Mouse (Mus musculus): ENCODE data around the gene Cd55b.
"Not testable (repeated sequence)": the region's sequence is repeated elsewhere in the genome, so short reads cannot be mapped to it uniquely, and the experiment has no call there.

Gene Cd55b

GRCm38 (mm10) chr1:130422664-130423111, at the start of gene Cd55b:
Gene Cd55b, minus strand, starts transcription at chr1:130423009.
- DNase-seq, result peak; percentile 86 to 87

GRCm38 (mm10) chr1:130470074-130470473, 47.3 kb upstream of the Cd55b start:
- no peak for DNase-seq

- DNase-seq, result no peak
Measured at GRCm38 (mm10) chr1:130467453-130467852, 44.6 kb upstream of the Cd55b start.

DNA sequence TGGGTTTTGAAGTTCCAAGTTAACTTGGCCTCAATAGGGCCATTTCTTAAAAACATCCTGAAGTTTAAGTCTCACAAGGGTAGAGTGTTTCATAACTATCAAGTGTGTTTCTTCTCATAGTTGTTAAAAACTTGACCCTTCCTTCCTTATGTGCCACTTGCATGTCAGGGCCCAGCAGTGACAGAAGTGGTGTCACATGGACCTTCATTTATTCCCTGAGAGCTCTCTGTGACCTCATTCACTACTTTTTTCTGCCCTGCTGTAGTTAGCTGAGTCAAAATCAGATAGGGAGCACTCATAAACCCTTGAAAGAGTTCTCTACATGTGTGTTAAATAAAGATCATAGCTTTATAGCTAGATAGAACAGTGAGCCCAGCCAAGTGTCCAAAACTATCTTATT, 41.4 kb upstream of the Cd55b start:
- no peak for DNase-seq

- DNase-seq, result peak; percentile 52 to 56
Measured at GRCm38 (mm10) chr1:130462867-130463266, 40.1 kb upstream of the Cd55b start.

DNA sequence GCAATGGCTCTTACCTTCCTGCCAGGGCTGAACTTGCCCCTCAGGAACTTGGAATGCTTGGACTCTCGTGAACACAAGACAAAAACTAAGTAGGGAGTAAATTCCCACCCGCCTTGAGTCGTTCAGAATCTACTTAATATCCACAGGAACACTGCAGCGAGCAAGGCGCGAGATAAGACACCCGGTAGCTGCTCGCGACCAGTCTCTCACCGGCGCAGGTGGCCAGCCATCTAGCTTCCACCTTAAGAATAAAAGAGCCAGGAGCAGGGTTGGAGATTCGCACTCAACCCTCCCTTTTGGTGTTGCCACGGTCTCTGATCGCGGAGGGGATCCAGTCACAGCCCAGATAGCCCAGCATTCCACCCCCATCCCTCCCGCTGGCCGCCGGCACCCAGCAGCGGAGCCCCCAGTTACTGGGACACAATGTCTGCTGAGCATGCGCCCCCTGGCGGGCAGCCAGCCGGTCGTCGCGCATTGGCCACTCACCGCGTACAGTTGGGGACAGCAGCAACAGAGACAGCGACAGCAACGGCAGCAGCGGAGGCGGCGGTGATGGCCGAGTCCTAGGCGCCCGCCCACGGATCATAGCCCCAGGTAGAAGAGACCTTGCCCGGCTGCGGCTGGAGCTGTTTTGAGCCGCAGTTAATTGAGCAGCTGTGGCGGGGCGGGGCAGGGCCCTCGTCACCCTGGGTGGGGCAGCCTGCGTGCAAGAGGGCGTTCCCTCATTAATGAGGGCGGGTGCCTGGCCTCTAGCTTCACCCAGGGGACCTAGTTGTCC, 39.5 kb upstream of the Cd55b start, which contains the start of gene Cd55:
Gene Cd55, minus strand, starts transcription at position 661 of the 778 bp plus-strand sequence.
- peak; percentile 93 for DNase-seq

- DNase-seq, result no peak
Measured at GRCm38 (mm10) chr1:130455111-130455510, 32.3 kb upstream of the Cd55b start.

- DNase-seq, result not testable (repeated sequence)
Measured at GRCm38 (mm10) chr1:130442930-130443329, 20.1 kb upstream of the Cd55b start.

DNA sequence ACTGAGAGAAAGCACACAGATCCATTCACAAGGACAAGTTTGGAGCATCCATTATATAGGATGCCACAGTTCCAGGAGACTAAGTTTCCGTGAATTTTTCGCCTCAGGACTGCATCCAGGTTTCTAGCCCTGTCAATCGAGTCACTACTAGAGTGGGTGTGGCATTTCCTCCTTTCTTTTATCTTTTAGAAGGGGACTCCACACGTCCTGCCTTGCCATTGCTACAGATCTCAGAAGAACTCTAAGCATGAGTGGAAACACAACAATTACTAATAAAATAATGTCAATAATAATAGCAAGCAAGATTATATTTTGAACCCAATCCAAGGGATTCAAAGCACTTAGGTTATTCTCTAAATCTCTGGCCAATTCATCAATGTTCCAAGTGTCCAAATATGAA, 8.1 kb upstream of the Cd55b start:
- no peak for DNase-seq

DNA sequence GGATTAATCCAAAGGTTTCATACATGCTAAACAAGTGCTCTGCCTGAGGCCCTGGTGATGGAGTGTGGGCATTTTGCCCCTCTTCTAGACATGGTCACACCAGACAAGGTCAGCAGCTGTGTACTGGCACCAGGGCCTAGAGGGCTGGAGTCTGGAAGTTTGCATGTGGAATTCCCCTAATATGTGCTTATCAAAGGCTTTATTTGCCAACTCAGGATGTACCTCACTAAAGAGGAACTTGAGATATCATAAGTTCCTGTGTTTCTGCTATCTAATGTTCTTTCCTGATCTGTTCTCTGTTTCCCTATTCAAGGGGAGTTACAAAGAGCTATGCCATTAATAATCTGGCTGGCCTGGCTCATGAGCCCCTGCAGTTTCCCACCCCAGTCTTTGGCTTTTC, 5.9 kb upstream of the Cd55b start:
- not testable (repeated sequence) for DNase-seq

GRCm38 (mm10) chr1:130427175-130427853, 4.5 kb upstream of the Cd55b start:
- DNase-seq, result not testable (repeated sequence)

- DNase-seq, result not testable (repeated sequence)
Measured at GRCm38 (mm10) chr1:130422033-130422432, 776 bp downstream of the Cd55b start.

DNA sequence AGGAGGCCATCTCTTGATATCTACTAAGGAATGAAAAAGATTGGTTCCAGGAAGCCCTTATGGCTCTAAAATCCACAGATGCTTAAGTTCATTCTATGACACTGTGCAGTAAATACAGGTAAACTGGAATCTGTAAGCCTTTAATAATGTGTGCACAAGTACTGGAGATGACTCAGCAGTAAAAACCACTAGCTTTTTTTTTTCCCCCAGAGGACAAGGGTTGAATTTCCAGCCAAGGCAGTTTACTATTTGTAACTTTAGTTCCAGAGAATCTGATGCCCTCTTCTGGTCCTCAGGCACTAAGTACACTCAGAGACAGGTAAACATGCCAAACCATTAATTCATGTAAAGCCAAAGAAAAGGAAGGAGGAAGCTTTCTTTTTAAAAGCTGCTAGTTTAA, 25.7 kb downstream of the Cd55b start:
- not testable (repeated sequence) for DNase-seq

DNA sequence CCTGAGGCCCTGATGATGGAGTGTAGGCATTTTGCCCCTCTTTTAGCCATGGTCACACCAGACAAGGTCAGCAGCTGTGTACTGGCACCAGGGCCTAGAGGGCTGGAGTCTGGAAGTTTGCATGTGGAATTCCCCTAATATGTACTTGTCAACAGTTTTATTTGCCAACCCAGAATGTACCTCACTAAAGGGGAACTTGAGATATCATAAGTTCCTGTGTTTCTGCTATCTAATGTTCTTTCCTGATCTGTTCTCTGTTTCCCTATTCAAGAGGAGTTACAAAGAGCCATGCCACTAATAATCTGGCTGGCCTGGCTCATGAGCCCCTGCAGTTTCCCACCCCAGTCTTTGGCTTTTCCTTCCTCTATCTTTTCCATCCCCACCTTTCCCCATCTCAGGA, 35.5 kb downstream of the Cd55b start:
- DNase-seq, result not testable (repeated sequence)

DNA sequence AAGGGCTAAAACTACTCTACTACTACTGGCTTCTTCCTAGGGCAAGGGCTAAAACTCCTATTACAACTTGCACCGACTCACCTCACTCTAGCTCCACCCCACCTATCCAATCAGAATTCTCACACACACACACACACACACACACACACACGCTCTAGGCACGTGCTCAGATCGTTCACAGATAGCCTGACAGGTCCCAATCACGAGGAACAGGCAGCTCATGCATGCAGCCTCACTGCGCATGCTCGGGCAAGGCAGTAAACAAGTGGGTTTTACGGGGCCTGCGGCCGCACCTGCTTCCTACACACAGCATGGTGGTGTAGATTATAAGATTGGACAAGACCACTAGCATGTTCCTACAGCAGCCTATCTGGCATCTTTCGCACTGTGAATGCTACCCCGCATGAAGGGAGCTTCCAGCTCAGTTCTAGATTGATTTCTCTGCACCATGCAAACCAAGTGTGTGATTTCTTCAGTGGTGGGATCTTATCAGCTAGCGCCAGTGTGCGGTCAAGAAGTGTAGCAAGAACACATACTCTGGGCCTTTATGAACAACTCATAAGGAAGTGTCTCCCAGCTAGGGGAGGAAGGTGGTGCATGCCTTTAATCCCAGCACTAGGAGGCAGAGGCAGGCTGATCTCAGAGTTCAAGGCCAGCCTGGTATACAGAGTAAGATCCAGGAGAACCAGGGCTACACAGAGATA, 44.9 kb downstream of the Cd55b start:
- DNase-seq, result no peak

GRCm38 (mm10) chr1:130374173-130374785, 48.5 kb downstream of the Cd55b start:
- DNase-seq, result no peak

DNA sequence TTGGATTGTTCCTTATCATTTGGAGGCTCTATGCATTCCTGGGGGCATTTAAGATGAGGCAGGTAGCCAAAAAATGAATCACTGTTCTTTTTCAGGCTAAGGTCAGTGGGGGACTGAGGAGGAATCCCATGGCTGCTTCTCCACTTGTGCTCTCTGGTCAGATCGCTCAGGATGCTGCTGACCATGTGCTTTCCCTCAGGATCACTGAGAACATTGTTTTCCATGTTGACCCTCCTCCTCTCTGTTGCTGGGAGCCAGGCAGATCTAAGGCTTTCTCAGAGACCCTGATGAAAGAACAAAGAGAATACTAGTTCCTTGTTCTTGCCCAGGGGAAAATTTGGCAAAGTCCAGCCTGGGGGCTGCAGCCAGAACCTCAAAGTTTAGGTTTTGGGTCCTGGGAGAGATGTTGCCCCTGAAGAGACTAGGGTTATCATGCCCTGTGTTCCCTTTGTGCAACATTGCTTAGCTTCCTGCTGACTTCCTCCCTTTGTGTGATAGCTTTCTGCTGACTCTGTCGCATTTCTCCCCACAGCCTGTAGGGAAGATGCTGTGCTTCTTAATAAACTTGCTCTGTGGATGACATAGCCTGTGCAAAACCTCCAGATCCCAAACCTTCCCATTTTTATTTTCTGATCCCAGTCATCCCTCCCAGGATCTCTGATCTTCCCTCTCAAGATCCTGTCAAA, 49.3 kb downstream of the Cd55b start:
- no peak for DNase-seq

DNA sequence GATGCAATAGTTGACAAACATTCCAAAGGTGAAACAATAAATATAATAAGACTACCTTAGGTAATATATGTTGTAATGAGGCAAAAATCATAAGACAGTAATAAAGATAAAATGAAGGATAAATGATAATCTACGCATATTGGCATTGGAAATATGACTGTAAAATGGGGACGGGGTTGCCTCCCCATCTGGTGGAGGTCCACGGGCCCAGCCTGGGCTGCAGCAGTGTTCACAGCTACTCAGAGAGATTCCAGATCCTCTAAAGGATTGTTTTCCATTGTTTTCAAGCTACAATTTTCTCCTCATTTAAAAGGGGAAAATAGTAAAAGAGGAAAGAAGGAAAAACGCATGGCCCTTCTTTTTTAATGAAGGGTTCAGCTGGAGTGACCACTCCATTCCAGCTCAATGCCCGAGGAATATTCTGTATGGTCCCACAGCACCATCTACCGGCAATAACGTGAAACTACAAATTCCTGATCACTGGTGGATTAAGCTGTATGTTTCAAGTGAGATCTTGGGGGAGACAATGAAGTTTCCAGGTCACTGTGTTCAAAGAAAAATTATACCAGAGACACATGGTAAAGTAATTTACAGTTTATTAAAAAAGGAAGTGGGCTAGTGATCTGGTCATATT, 50.8 kb downstream of the Cd55b start:
- peak; percentile 69 to 75 for DNase-seq

- DNase-seq, result no peak
Measured at GRCm38 (mm10) chr1:130371291-130371690, 51.5 kb downstream of the Cd55b start.

DNA sequence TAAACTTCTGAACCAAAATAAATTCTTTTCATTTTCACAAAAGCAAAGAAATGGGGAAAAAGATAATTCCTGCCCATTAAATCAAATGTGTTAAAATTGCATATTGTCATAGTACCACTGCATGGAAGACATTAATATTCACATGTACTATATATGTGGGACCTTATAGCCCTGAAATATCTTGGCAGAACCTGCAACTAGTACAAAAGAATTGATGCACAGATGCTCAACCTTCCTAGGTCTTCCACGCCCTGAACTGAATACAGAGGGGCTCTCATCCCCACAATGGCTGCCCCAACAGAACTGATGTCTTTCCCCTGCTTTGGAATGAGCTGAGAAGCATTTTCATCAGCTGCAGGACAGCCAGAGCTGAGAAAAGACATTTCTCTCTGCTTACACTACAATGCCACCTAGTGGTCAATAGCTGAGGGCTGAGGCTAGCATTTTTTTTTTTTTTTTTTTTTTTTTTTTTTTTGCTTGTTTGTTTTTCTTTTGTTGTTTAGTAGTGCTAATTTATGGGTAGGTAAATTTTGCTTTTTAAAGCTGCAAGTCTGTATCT, 72.7 kb downstream of the Cd55b start:
- peak; percentile 62 to 81 for DNase-seq

DNA sequence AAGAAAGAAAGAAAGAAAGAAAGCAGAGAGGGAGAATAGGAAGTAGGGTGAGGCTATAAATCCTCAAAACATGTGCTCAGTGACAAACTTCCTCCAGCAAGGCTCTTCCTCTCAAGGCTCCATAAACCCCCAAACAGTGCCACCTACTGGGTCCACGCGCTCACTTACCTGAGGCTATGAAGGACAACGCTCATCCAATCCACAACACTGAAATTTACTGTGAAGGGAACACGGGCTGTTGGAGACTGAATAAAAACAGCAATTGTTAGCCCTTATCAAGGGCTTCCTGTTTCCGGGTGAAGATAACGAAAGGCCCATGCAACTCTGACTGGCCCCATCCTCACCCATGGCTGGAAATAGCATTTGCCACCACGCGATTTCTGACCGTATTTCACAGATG, 80.4 kb downstream of the Cd55b start:
- no peak for DNase-seq

Data from cerebellum, postnatal 10 days (tissue).